Mouse (Mus musculus): ENCODE data around the gene Slc22a1.

The Slc22a1 gene
- long read RNA-seq, experiment 1 = 0 reads
- long read RNA-seq, experiment 2 = 0 reads

DNA sequence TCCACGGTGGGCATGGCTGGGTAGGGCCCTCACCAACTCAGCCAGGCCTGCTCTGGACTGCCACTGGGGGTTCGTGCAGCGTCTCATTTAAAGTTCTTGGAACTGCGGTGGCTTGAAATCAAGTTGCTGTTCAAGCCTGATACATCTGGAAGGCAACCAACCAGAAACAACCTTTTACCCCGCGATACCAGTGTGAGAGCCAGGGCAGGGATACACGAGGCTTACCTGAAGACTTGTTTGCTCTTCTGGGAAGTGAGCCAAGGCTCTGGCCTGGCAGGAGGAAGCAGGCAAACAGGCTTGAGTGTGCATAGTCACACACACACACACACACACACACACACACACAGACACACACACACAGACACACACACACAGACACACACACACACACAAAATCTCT is at the start of gene Slc22a1:
Gene Slc22a1, minus strand, starts transcription at position 184 of the 400 bp plus-strand sequence.
- intact Hi-C loops (cut with DNase I) = no loop called here

DNA sequence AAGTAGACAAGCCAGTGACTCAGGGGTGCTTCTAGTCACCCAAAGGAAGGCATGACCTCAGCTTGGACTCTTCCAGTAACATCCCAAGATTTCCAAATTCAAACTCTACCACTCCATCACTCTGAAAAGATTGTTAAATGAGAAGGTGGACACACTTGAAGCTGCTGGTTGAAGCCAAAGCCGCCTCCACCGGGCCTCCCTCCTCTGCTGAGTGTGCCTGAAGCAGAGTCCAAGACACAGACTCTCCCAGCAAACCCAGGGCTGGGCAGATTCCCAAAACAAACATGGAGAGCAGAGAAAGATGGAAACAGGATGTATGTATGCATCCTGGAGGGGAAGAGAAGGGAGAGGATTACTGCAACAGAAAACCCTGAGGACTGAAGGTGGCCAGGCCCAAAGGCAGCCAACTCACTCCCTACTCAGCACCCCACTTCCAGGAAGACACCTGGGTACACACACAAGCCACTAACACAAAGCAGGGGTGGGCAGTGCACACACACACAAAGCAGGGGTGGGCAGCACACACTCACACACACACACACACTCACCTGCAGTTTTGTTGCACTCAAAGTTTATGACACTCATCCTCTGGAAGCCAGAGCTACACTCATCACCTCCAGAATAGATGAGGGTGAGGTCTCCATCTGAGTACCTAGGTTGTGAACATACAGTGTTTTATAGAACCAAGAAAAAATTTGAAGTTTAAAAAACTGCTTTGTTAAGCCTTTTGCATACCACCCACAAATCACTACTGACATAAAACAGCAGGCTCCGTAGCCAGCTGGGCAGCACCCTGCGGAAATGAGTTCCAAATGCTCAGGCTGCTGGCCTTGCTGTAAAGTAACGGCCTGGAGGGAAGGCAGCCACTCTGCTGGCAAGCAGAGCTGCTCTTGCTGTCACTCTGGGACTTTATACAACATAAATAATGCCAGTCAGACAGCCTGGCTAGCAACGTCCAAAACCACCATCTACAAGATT is 49.4 kb upstream of the Slc22a1 start:
- intact Hi-C loops (cut with DNase I) = no loop called here

DNA sequence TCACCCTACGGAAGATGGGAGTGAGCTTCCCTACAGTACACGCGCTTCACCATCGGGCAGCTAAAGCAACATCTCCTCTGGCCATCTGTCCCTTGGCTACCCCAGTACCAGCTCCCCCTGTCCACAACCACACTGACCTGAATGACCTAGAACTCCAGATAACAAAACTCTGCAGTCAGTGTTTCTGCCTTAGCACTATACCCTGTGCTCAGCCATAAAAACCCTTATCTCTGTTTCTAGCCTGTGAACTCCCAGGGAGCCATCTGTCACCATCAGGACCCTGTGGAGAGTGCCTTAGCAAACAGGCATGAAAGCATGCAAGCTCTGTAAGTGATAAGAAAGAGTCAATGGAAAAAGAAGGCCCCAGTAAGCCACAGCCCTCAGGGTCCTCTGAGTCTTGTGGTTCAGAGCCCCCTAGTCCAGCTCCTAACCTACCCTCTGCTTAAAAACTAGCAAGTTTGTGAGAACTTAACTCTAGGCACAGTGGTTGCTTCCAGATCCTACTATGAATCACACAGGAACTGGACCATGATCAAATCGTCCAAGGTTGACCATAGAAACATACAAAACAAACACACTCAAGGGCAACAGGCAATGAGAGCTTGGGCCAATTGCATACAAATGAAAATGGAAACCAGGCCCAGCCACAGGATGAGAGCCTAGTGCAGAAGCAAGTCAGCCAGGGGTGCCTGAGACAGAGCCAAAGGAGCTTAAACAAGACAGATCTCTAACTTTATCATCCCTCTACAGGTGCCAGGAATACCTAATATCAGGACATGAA is 48.5 kb upstream of the Slc22a1 start:
- intact Hi-C loops (cut with DNase I) = no loop called here

DNA sequence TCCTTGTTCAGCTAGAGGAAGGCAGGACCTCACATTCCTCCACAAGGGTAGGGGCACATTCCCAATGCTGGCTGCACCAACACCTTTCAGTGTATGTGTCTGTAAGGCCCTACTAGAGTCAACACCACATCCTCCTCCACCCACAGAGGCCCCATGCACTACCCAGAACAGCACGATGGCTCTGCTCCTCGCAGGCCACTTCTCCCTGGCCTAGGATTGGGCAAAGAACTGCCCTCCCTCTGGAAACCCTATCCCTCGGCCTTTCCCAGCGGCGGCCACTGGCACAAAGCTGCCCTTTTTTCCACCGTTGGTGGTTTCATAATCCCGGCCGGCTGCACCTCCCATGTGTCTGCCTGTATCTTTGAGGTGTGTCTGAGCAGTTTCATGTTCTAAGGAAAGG is 47.0 kb upstream of the Slc22a1 start:
- intact Hi-C loops (cut with DNase I) = no loop called here

DNA sequence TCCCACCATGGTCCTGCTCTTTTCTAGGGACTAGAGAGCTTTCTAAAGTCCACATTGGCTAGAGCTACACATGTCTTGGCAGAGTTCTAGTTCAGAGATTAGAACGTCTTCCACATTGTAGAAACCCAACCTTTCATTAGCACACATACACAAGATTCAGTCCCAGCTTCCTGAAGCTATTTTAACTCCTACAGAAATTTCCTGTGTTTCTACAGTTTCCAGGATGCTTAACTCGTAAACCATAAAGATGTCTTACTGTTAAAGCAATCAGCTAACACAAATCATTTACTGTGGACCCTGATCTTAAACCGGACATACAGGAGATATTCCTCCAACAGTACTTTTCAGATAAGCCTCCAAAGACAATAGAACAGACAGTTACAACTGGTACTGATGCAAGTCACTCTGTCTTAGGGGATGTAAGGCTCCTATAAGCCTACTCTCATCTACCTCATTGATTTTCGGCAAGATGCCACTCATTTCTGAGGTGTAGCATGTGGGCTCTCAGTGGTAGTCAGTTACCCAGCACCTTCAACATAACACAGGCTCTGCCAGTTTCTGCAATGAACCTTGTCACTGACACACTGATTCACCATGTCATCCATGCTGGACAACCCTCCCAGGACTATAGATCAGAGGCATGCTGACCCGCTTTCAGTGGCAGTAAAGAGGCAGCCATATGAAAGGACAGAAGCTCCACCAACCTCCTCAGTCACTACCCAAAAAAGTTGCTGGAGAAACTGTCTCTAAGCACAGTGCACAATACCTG is 45.7 kb upstream of the Slc22a1 start:
- intact Hi-C loops (cut with DNase I) = no loop called here

DNA sequence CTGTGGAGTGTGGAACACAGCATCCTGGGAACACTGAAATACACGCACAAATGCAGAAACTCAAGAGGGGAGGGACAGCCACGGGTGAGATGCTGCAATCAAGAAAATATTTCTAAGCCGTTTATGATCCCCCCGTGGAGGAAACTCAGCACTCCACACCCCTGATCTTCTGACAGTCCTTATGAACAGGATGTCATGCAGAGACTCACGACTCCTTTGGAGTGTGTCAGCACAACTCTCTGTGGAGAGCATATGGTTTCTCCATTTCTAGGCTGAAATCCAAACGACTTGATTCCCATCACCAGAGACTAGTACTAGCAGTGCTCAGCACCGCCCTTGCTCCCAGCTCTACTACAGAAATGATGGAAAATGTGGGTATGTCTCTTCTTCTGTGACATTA is 42.6 kb upstream of the Slc22a1 start:
- intact Hi-C loops (cut with DNase I) = no loop called here

DNA sequence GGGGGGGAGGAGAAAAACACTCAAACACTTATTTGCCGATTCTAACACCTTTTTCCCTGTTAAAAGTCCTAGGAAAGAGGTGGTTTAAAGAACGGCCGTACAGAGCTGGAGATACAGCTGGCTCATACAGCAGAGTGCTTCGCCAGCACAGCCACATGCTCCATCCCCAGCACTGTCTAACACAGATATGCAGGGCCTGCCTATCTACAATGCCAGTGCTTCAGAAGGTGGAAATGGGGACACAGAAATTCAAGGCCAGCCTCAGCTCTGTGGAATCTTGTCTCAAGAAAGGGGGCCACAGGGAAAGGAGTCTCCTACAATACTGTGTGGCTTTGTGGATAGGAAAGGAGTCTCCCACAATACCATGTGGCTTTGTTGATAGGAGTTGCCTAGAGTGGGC is 41.8 kb upstream of the Slc22a1 start:
- intact Hi-C loops (cut with DNase I) = no loop called here

DNA sequence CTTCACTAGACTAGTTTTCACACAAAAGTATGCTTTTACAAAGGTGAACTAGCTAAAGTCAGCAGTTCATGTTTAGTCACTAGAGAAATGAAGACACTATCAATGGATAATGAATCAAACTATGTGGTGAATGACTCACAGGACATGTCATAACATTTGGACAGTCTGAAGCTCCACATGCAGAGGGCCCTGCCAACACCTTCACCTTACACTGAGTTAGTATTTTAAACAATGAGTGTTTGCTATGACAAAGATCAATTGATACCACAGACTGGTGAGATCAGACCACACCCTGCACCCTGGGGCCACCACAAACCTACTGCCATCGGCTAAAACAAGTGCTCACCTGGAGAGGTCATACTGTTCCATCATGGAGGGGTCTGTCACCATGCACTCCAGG is 39.4 kb upstream of the Slc22a1 start:
- intact Hi-C loops (cut with DNase I) = loop anchor here (2.0 kb wide), 1 partner anchor 96 kb away; no protein-coding TSS in a partner anchor

DNA sequence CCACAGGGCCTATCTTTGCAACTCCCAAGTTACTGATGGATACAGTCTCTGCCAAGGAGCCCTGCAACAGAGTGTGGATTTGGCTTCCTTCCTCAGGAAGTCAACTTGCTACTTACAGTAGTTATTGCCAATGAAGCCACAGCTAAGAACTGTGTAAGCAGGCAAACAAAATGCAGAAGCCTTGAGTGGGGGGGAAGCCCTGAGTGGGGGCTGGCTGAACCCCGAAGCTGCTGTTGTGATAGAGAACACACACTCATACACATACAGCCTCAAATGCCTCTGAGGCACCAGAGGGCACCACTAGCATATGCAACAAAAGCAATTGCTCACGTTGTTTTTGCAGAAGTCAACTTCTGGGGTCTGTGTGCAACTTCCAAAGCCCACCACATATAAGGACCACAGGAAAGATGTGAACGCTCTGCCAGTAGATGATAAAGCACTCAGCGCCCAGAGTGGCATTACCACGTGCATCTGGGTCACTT is 38.5 kb upstream of the Slc22a1 start:
- intact Hi-C loops (cut with DNase I) = loop anchor here (2.0 kb wide), 1 partner anchor 97 kb away; no protein-coding TSS in a partner anchor

DNA sequence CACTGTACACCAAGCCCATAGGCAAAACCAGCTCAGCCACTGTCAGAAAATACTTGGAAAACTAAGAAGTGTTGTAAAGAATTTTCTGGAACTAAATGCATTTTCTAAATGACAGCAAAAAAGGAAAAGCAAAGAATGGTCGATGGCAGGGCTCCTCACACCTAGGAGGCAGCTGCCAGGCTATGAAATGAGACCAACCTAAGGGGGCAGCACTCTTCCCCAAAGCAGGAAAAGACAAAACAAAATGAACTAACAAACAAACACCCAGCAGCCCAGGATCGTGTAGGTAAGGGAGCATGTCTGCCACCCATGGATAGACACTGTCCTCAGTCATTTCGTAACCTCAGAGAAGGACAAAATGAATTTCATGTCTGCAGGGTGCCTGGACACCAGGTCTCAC is 37.4 kb upstream of the Slc22a1 start:
- intact Hi-C loops (cut with DNase I) = no loop called here

DNA sequence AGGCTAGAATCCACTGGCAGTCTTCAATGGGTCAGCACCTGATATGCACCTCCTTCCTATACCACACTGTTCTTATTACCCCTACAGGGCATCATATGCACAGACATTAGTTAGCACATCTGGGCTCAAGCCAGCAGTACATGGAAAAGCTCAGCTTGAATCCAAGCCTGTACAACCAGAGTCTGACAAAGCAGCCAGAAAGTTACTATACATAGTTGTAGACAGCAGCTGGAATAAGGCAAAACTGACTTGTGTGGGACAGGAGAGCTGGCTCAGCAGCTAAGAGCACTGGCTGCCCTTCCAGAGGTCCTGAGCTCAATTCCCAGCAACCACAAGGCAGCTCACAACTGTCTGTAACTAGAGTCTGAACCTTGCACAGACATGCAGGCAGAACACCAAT is 36.6 kb upstream of the Slc22a1 start:
- intact Hi-C loops (cut with DNase I) = no loop called here

DNA sequence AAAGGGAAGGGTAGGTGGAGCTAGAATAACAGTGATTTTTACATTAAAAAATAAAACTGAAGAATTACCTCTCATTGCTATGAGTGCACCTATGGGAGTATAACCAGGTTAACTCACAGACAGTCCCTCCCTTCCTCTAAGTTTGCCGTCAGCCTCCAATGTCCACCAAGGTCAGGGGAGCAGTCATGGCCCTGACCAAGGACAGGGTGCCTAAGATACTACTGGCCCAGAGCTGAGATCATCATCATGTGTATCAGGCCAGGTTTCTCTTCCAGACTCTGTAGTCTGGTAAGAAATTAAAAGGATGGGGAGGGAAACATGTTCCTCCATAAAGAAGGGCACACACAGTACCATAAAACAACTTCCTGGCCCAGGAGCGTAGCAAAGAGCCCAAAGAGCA is 35.3 kb upstream of the Slc22a1 start:
- intact Hi-C loops (cut with DNase I) = no loop called here

DNA sequence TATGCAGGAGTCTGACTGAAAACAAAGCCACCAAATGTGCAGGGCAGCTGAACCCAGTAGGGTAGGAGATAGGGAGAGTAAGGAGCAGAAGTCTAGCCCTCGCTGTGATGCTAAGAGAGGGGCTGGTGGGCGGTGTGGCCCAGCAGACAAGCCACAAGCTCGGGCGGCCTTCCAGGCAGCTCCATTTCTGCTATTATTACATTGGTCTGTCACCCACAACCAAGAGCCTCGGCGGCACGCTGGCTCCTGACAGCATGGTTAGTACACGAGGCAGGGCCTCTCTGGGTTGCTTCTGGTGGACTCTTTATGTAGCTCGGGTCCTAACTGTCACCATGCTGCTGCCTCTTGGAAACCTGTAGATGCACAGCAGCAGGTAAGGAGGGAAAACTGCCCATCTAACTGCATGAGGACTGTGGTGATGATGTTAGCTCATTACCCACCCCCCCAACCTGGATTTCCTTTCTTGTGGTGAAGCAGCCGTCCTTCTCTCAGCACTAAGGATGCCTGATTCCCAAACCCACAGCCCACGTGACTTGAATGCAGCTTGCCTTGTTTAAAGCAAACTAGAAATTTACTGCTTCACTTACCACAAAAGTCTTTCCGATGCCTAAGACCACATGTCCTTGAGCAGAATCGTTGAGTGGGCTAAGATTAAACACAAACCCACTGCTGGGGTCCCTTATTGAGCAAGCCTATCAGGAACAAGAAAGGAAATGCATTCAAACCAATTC is 34.6 kb upstream of the Slc22a1 start:
- intact Hi-C loops (cut with DNase I) = no loop called here

DNA sequence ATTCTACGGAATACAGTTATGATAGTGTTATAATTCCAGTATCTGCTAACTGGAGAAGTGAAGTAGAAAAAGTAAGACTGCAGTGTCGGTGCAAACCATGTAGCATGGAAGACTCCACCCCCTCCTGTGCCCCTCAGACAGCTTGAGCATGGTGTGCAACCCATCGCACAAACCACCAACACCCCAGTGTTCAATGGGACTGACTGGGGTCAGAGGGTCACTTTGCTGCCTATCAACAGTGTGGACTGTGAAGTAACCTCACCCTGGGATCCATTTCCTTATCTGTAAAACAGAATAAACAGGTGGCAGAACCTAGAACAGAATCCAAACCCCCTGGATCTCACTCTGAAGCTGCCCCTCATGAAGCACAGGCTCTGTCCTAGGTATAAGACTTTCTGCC is 32.8 kb upstream of the Slc22a1 start:
- intact Hi-C loops (cut with DNase I) = no loop called here

DNA sequence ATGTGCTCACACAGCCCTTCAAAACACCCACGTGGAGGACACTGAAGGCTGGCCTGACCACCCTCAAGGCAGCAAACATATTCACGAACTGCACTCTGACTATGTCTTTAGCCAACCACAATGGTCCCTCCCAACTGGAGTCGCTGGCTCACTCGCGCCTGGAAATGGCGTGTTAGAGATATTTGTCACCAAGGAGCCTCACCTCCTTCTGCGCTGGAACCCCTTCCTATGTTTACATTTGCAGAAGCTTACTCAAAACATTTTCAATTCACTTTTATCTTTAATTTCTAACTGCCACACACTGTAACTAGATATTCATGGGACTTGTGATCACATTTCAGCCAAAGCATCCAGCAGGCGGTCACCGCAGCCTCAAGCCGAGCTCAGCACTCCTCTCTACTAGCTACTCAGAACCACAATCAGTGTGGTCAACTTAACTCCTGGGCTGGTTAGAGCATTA is 31.0 kb upstream of the Slc22a1 start:
- intact Hi-C loops (cut with DNase I) = no loop called here

DNA sequence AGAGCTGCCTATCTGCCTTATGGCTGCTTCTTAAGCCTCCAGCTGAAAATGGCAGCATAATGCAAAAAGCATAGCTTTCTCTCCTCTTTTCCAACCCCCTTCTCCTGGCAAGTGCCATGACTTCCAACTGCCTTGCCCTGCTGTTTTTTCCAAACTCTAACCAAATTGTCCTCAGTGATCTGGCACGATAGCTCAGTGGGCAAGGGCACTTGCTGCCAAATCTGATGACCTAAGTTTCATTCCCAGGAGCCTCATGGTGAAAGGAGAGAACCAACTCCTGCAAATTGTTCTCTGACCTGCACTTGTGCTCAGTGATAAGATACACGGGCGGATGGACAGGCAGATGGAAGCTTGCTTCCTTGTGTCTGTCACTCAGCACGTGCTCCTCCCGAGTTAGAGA is 27.3 kb upstream of the Slc22a1 start:
- intact Hi-C loops (cut with DNase I) = no loop called here

DNA sequence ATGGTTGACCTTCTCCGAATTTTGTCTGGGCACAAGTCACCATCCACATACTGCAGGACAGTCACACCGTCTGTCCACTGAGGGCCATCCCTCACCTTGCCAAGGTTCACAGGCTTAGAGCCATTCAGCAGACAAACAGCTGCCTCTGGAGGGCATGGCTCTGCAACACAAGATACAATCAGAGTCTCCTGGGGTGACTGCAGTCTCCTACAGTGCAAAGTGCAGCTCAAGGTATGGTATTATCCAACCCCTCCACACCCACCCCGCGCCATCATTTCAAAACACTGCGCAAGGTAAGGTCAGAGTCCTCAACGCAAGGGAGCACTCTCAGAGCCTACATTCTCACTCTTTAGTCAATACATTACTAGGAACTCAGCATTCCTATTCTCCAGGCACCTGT is 24.7 kb upstream of the Slc22a1 start:
- intact Hi-C loops (cut with DNase I) = no loop called here

DNA sequence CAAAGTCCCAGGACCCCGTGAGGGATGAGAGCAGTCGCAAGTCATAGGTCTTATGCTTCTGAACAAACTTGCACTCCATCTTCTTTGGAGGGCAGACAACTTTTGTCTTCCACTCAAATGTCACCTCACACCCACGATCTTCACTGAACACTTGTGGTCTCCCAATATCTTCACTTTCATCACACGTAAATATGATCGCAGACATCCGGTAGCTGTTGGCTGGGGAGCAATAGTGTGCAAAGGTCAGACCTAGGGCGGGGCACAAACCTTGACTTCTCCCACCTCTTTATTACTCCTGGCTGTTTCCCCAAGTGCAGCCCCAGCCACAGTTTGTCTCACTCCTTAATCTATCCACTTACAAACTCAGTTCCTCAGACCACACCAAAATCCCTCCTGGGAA is 16.3 kb upstream of the Slc22a1 start:
- intact Hi-C loops (cut with DNase I) = no loop called here

DNA sequence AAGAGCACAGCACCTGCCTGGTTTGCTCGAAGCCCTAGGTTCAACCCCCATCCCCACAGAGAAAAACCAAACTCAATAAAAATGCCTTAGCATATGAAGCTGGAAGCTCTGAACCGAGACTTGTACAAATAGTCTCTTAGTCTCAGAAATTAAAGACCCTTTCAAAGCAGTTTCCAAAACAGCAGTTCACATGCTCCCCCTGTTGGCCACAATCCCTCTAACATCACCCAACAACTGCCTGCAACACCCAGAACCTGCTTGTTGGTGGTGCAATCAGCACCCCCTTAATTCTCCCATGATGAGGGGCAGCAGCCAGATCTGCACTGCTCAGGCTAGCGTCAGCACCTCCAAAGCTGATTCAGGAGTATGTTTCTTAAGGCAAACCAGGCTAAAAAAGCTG is 13.9 kb upstream of the Slc22a1 start:
- intact Hi-C loops (cut with DNase I) = no loop called here

DNA sequence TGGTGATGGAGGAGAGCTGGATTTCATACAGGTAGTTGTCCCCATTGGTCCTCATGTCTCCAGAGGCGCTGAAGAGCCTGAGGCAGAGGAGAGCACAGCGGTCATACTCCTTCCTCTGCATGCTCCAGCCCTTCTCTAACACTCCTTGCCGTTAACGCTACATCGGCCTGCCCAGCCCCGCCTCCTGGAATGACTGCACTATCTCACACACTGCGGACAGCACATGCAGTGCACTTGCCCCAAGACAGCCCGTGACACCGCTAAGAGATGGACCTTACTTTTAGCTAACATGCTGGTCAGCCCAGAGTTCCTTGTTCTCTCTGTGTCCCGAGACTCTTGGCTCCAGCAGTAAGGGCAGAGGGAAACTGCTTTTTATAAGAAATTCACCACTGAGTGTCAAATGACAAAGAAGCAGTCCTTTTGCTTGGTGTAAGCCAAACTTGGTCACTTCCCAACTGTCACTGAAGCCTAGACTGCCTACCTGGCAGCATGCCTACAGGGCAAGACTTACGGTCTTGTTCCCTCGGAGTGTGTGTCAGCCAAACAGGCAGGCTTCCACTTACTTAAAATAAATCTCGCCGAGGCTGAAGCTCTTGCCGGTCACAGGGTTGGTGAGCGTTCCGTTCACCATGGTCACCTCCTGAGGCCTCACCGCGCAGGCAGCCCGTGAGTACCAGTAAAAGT is 12.9 kb upstream of the Slc22a1 start:
- intact Hi-C loops (cut with DNase I) = no loop called here

Measured in adrenal gland (tissue).